Mouse (Mus musculus) splenic B cell, adult 2 months (primary cell): ENCODE data around the gene Otc.

Source experiments
- DNase-seq: peaks from one replicate; pipeline ENCODE4 v3.0.0-alpha.2; 2011; ENCODE audit warnings: low read depth, low spot score
- H3K27me3 ChIP-seq: 2 replicates; pipeline ENCODE4 v1.6.1; 2012; ENCODE audit warnings: mild to moderate bottlenecking, low read length, moderate library complexity, mixed read lengths; ENCODE audit not compliant: control insufficient read depth, poor library complexity, insufficient read depth, severe bottlenecking
- H3K36me3 ChIP-seq: 2 replicates; pipeline ENCODE4 v1.6.1; 2012; ENCODE audit warnings: mild to moderate bottlenecking, low read length, moderate library complexity, mixed read lengths; ENCODE audit not compliant: control insufficient read depth, poor library complexity, insufficient read depth, severe bottlenecking

The Otc gene

GRCm38 (mm10) chrX:10318176-10318575 is 66.1 kb downstream of the Otc start:
- no peaks in the 10 kb centered on the region for H3K36me3 ChIP-seq
- DNase-seq = no peak
- no peaks in the 10 kb centered on the region for H3K27me3 ChIP-seq

GRCm38 (mm10) chrX:10330246-10330645 is 78.1 kb downstream of the Otc start:
- DNase-seq = no peak
- H3K27me3 ChIP-seq = no peaks in the 10 kb centered on the region
- no peaks in the 10 kb centered on the region for H3K36me3 ChIP-seq

GRCm38 (mm10) chrX:10331749-10332148 is 79.6 kb downstream of the Otc start:
- DNase-seq = no peak

GRCm38 (mm10) chrX:10336816-10337215 is 84.7 kb downstream of the Otc start:
- no peaks in the 10 kb centered on the region for H3K36me3 ChIP-seq
- DNase-seq = no peak

More at GRCm38 (mm10) chrX:10331749-10332148, 79.6 kb downstream of the Otc start:
- no peaks in the 10 kb centered on the region for H3K36me3 ChIP-seq
- H3K27me3 ChIP-seq = no peaks in the 10 kb centered on the region

GRCm38 (mm10) chrX:10355867-10356266 is 103.8 kb downstream of the Otc start:
- Histone ChIP-seq H3K27me3 (no peaks in the 10 kb centered on the region), H3K36me3 (no peaks in the 10 kb centered on the region)
- DNase-seq = no peak

More at GRCm38 (mm10) chrX:10336816-10337215, 84.7 kb downstream of the Otc start:
- no peaks in the 10 kb centered on the region for H3K27me3 ChIP-seq
